Mouse (Mus musculus): ENCODE results near the gene Zranb1.

GRCm38 (mm10) chr7:132894841-132895555, 35.9 kb upstream of the Zranb1 start:
- no peak for TF ChIP-seq SIN3A (IDR thresholded peaks at IDR 0.05; ENCODE audit: low read length)
- no peak for TF ChIP-seq UBTF (IDR thresholded peaks at IDR 0.05; ENCODE audit: borderline replicate concordance, insufficient read depth, low read depth, low read length)
- TF ChIP-seq CTCF (IDR thresholded peaks at IDR 0.05 in 2 of 3, conservative IDR thresholded peaks at IDR 0.05 in 1 of 3; ENCODE audit: control insufficient read depth in 1 of 3, insufficient read depth in 1 of 3, low read depth in 2 of 3, low read length in 3 of 3, poor library complexity in 1 of 3, severe bottlenecking in 1 of 3): no peak
- no peak for TF ChIP-seq TAL1 (IDR thresholded peaks at IDR 0.05; ENCODE audit: low read length)
- no peak for TF ChIP-seq RAD21 (IDR thresholded peaks at IDR 0.05; ENCODE audit: low read depth, low read length)
- TF ChIP-seq MAZ (IDR thresholded peaks at IDR 0.05; ENCODE audit: low read depth, low read length): no peak
- TF ChIP-seq EP300 (IDR thresholded peaks at IDR 0.05; ENCODE audit: low read depth in 1 of 2, low read length in 2 of 2): no peak
- no peak for TF ChIP-seq ELF1 (IDR thresholded peaks at IDR 0.05; ENCODE audit: low read depth, low read length)
- TF ChIP-seq MAFK (IDR thresholded peaks at IDR 0.05; ENCODE audit: borderline replicate concordance, low read depth, low read length): no peak
- TF ChIP-seq USF1 (IDR thresholded peaks at IDR 0.05; ENCODE audit: low read depth, low read length): no peak
- no peak for TF ChIP-seq CHD1 (IDR thresholded peaks at IDR 0.05; ENCODE audit: low read depth, low read length)
- no peak for TF ChIP-seq KAT2A (conservative IDR thresholded peaks at IDR 0.05; ENCODE audit: low read depth, low read length)
